Mouse (Mus musculus) right cerebral cortex, postnatal 4 days (tissue): ENCODE measurements around the gene Mcm9.
"Not testable (repeated sequence)": the region's sequence is repeated elsewhere in the genome, so short reads cannot be mapped to it uniquely, and the experiment has no call there.

Experiments
- DNase-seq: peaks from one replicate; pipeline ENCODE4 v3.0.0-alpha.2; 2022

Mcm9 gene

GRCm38 (mm10) chr10:53499518-53499917 is 130.7 kb downstream of the Mcm9 start:
- no peak for DNase-seq

DNA sequence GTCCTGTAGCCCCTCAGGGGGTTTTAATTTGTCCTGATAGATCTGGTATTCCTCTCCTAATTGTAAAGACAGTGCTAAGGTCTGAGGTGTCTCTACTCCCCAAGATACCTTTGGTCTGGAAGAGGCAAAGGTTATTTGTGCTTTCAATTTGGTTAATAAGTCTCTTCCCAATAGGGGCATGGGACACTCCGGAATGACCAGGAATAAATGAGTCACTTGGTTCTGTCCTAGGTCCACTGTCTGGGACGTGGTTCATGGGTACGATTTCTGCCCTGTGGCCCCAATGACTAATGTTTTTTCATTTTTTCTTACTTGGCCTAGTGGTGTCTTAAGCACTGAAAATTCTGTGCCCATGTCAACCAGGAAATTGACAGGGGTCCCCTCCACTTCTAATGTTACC is 134.9 kb downstream of the Mcm9 start:
- not testable (repeated sequence) for DNase-seq

- no peak for DNase-seq
Measured at GRCm38 (mm10) chr10:53493954-53494353, 136.3 kb downstream of the Mcm9 start.
